10 mouse cellular contexts compared by ENCODE assay signal in the genomic region with DNA sequence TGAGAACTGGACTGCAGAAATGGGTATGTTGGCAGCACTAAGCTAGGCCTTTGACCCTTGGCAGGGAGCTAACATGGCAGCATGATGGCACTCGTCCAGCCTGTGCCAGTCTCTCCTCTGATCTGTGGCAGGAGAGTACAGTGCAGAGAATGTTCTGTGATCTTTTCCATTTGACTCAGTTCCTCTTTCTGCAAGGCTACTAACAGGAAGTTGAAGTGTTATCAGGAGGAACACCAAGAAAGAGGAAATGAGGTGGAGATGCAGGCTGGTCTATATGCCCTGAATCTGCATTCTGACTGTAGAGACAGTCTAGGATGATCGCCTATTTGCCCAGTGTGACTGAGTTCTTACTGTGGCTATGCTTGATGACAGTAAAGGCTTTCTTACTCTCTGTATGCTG. TPM values are rescaled to one million over a fixed set of nuclear protein-coding genes. Genes with fewer than 3 reads are reported as not detected.
A peak's percentile ranks its signal among the peaks of the same experiment; 100 is the strongest.
DNase-seq lines count a peak whose midpoint lies in the region; ATAC-seq and TF ChIP-seq lines count a peak whose summit lies in the region.
"Had no signal": no experiment of that assay in that cellular context is flagged by ENCODE, and none has a peak within 500 bp of the region (broad histone marks: within the 10 kb centered on the region; RNA-seq: fewer than 3 reads in every experiment).

No protein-coding gene starts in this region.

- no peaks in the 10 kb centered on the region for H3K9me3 ChIP-seq in heart, embryonic 12.5 days (replicated peaks)
- H3K9me3 ChIP-seq in midbrain, embryonic 11.5 days (ENCODE audit: control insufficient read depth, low read length), result no peaks in the 10 kb centered on the region
- no peaks in the 10 kb centered on the region for H3K9me3 ChIP-seq in intestine, embryonic 15.5 days
- H3K9me3 ChIP-seq: midbrain, embryonic 12.5 days had no signal

- H3K4me3 ChIP-seq in heart, embryonic 12.5 days, result no peak overlapping the region
- no peak overlapping the region for H3K4me3 ChIP-seq in lung, adult 2 months (replicated peaks; ENCODE audit: extremely low read depth, low read depth, low read length)
- H3K4me3 ChIP-seq in midbrain, embryonic 11.5 days (ENCODE audit: low read depth, low read length), result no peak overlapping the region
- no peak overlapping the region for H3K4me3 ChIP-seq in intestine, embryonic 15.5 days (replicated peaks)
- H3K4me3 ChIP-seq: midbrain, embryonic 12.5 days had no signal

- WGBS in heart, embryonic 12.5 days, result 72% methylated on average over 2 of the region's 2 CpGs
- WGBS in lung, adult 2 months, result 73% methylated on average over 2 of the region's 2 CpGs
- 90% methylated on average over 2 of the region's 2 CpGs for WGBS in midbrain, embryonic 11.5 days
- 80% methylated on average over 2 of the region's 2 CpGs for WGBS in intestine, embryonic 15.5 days

- no peak overlapping the region for H3K27ac ChIP-seq in heart, embryonic 12.5 days (ENCODE audit: poor library complexity, severe bottlenecking)
- H3K27ac ChIP-seq in midbrain, embryonic 11.5 days (ENCODE audit: low read depth, low read length), result no peak overlapping the region
- no peak overlapping the region for H3K27ac ChIP-seq in intestine, embryonic 15.5 days
- H3K27ac ChIP-seq: midbrain, embryonic 12.5 days had no signal

- H3K4me1 ChIP-seq in heart, embryonic 12.5 days (replicated peaks), result peaks cover 24% of the 10 kb centered on the region
- H3K4me1 ChIP-seq in lung, adult 2 months (ENCODE audit: control insufficient read depth, insufficient read depth, low read length), result no peaks in the 10 kb centered on the region
- H3K4me1 ChIP-seq in midbrain, embryonic 11.5 days (ENCODE audit: control insufficient read depth, insufficient read depth, low read length), result no peaks in the 10 kb centered on the region
- no peaks in the 10 kb centered on the region for H3K4me1 ChIP-seq in intestine, embryonic 15.5 days (replicated peaks)
- H3K4me1 ChIP-seq: midbrain, embryonic 12.5 days had no signal

- peaks cover 14% of the 10 kb centered on the region for H3K36me3 ChIP-seq in heart, embryonic 12.5 days
- H3K36me3 ChIP-seq in midbrain, embryonic 11.5 days (ENCODE audit: control insufficient read depth, insufficient read depth, low read length), result no peaks in the 10 kb centered on the region
- 0 out of 2 replicates have a peak, but pooled peaks cover 3% of the 10 kb centered on the region for H3K36me3 ChIP-seq in intestine, embryonic 15.5 days
- H3K36me3 ChIP-seq: midbrain, embryonic 12.5 days had no signal

- no peak for TF ChIP-seq POLR2A in lung, adult 2 months (IDR thresholded peaks at IDR 0.05; ENCODE audit: borderline replicate concordance, extremely low read depth, low read depth, low read length)

- no peak for ATAC-seq in heart, embryonic 12.5 days (ENCODE audit: insufficient number of reproducible peaks, low FRiP score)
- ATAC-seq in midbrain, embryonic 11.5 days (ENCODE audit: low FRiP score), result no peak
- ATAC-seq in intestine, embryonic 15.5 days, result no peak

- no peak overlapping the region for H3K4me2 ChIP-seq in heart, embryonic 12.5 days
- H3K4me2 ChIP-seq in midbrain, embryonic 11.5 days, result no peak overlapping the region
- no peak overlapping the region for H3K4me2 ChIP-seq in intestine, embryonic 15.5 days (replicated peaks)
- H3K4me2 ChIP-seq: midbrain, embryonic 12.5 days had no signal

- peak; percentile 20 to 59 for DNase-seq in heart, adult 18-20 months
- DNase-seq in lung, postnatal 36 days, result peak; percentile 53
- no peak for DNase-seq in lung, adult 2 months
- peak; percentile 29 for DNase-seq in induced T-regulatory cell, adult 2 months (ENCODE audit: low read depth)
- DNase-seq in skeletal muscle tissue, adult 2 months (ENCODE audit: low read depth, low spot score), result peak; percentile 43
- no peak for DNase-seq in midbrain, embryonic 11.5 days (ENCODE audit: low spot score, missing footprints)
- DNase-seq: adrenal gland, adult 2 months had no signal

- H3K9ac ChIP-seq in heart, embryonic 12.5 days, result no peak overlapping the region
- H3K9ac ChIP-seq in midbrain, embryonic 11.5 days (ENCODE audit: low read length), result no peak overlapping the region
- H3K9ac ChIP-seq in intestine, embryonic 15.5 days, result no peak overlapping the region
- H3K9ac ChIP-seq: midbrain, embryonic 12.5 days had no signal

- H3K27me3 ChIP-seq in heart, embryonic 12.5 days (replicated peaks), result no peaks in the 10 kb centered on the region
- H3K27me3 ChIP-seq in midbrain, embryonic 11.5 days (ENCODE audit: control insufficient read depth, insufficient read depth, low read length), result no peaks in the 10 kb centered on the region
- H3K27me3 ChIP-seq in intestine, embryonic 15.5 days (replicated peaks), result no peaks in the 10 kb centered on the region
- H3K27me3 ChIP-seq: midbrain, embryonic 12.5 days had no signal

- TF ChIP-seq CTCF in lung, adult 2 months (IDR thresholded peaks at IDR 0.05; ENCODE audit: insufficient read depth, low read length), result no peak

RNA-seq across cellular contexts. Expression of gene Primpol, which starts 21.4 kb away (rescaled TPM):
- total RNA-seq in heart, adult 18-20 months (2021), result 1 to 10 TPM; 2.1 to 2.6 TPM
- polyA plus RNA-seq in heart, embryonic 12.5 days (2016; fragmentation: Nextera tagmentation; extraction: Ambion mirVana), result 11.2 and 14.2 TPM in 2 replicates
- 0.81 and 1.8 TPM in 2 replicates for polyA plus RNA-seq in lung, adult 2 months (2012; rRNA removed)
- 8.6 and 11.6 TPM in 2 replicates for polyA plus RNA-seq in midbrain, embryonic 11.5 days (2014; fragmentation: Nextera tagmentation; extraction: Ambion mirVana)
- 13.4 and 14.8 TPM in 2 replicates for polyA plus RNA-seq in intestine, embryonic 15.5 days (2015; fragmentation: Nextera tagmentation; extraction: Ambion mirVana)

RNA-seq across cellular contexts. Expression of gene Casp3, which starts 21.5 kb away (rescaled TPM):
- 1 to 10 TPM; 2.0 to 2.8 TPM for total RNA-seq in heart, adult 18-20 months (2021)
- polyA plus RNA-seq in heart, embryonic 12.5 days (2016; fragmentation: Nextera tagmentation; extraction: Ambion mirVana), result 59.1 and 62.4 TPM in 2 replicates
- 2.6 and 5.4 TPM in 2 replicates for polyA plus RNA-seq in lung, adult 2 months (2012; rRNA removed)
- 151 and 165 TPM in 2 replicates for polyA plus RNA-seq in midbrain, embryonic 11.5 days (2014; fragmentation: Nextera tagmentation; extraction: Ambion mirVana)
- polyA plus RNA-seq in intestine, embryonic 15.5 days (2015; fragmentation: Nextera tagmentation; extraction: Ambion mirVana), result 54.4 and 69.0 TPM in 2 replicates

RNA-seq across cellular contexts. Expression of gene Cenpu, which starts 43.8 kb away (rescaled TPM):
- total RNA-seq in heart, adult 18-20 months (2021), result under 1 TPM; 0.49 to 0.97 TPM
- 10.7 and 12.6 TPM in 2 replicates for polyA plus RNA-seq in heart, embryonic 12.5 days (2016; fragmentation: Nextera tagmentation; extraction: Ambion mirVana)
- 0.84 and 1.3 TPM in 2 replicates for polyA plus RNA-seq in lung, adult 2 months (2012; rRNA removed)
- 32.6 and 35.3 TPM in 2 replicates for polyA plus RNA-seq in midbrain, embryonic 11.5 days (2014; fragmentation: Nextera tagmentation; extraction: Ambion mirVana)
- polyA plus RNA-seq in intestine, embryonic 15.5 days (2015; fragmentation: Nextera tagmentation; extraction: Ambion mirVana), result 10.8 and 13.9 TPM in 2 replicates

Comparison
In these comparisons a context has a peak if more than half of its experiments do, and no peak if none do; other contexts are left out.
1. DNase-seq: peak in heart, adult 18-20 months (2 of 2), lung, postnatal 36 days (single experiment), induced T-regulatory cell, adult 2 months (single experiment) and skeletal muscle tissue, adult 2 months (single experiment); none in lung, adult 2 months (single experiment) and midbrain, embryonic 11.5 days (single experiment).